Mouse (Mus musculus) cortical plate, adult 2 months (tissue): ENCODE measurements around the gene Crhr2. TPM values are rescaled to one million over a fixed set of nuclear protein-coding genes. Genes with fewer than 3 reads are reported as not detected.

Experiments
- H3K27ac ChIP-seq: fragments of 200-500 bp; 2 replicates; pipeline ENCODE4 v1.5.1; 2012; ENCODE audit warnings: low read length, control low read depth, inconsistent platforms; ENCODE audit not compliant: insufficient read depth
- H3K4me1 ChIP-seq: fragments of 200-500 bp; 2 replicates; pipeline ENCODE4 v1.6.1; 2011; ENCODE audit warnings: low read length; ENCODE audit not compliant: control insufficient read depth, insufficient read depth
- H3K4me3 ChIP-seq: fragments of 200-500 bp; 2 replicates; pipeline ENCODE4 v1.5.1; 2011; ENCODE audit warnings: mild to moderate bottlenecking, low read length, control low read depth; ENCODE audit not compliant: insufficient read depth
- CTCF ChIP-seq: fragments of 200-500 bp; IDR thresholded peaks from 2 replicates; pipeline ENCODE4 v1.5.1; 2011; ENCODE audit warnings: mild to moderate bottlenecking, control low read depth, low read length; ENCODE audit not compliant: insufficient read depth; ENCODE audit errors: extremely low read depth
- POLR2A ChIP-seq: fragments of 200-500 bp; IDR thresholded peaks from 2 replicates; pipeline ENCODE4 v1.6.1; 2011; ENCODE audit warnings: mild to moderate bottlenecking, low read length, control low read depth; ENCODE audit not compliant: insufficient read depth; ENCODE audit errors: extremely low read depth
- polyA plus RNA-seq: library from polyadenylated mRNA; depleted of rRNA; stranded (reverse); fragments of >200 nt; gene quantifications from 2 replicates; pipeline ENCODE4 v1.2.3, GENCODE M21; 2012

The Crhr2 gene
- polyA plus RNA-seq, 1 experiment: 2.0 TPM

GRCm38 (mm10) chr6:55087355-55087754, 45.5 kb downstream of the Crhr2 start:
- Histone ChIP-seq H3K27ac (no peak overlapping the region), H3K4me1 (no peaks in the 10 kb centered on the region; the same call in 1 of the 2 replicates), H3K4me3 (no peak overlapping the region)
- TF ChIP-seq CTCF (no peak), POLR2A (no peak)

GRCm38 (mm10) chr6:55082261-55083051, 50.4 kb downstream of the Crhr2 start:
- no peak overlapping the region for H3K4me3 ChIP-seq
- TF ChIP-seq POLR2A (no peak), CTCF (no peak)
- no peak overlapping the region for H3K27ac ChIP-seq
- H3K4me1 ChIP-seq: no peaks in the 10 kb centered on the region; the same call in 1 of the 2 replicates

- TF ChIP-seq CTCF: no peak
- no peak for TF ChIP-seq POLR2A
- H3K4me1 ChIP-seq: peaks cover under 1% of the 10 kb centered on the region; the same call in 1 of the 2 replicates
These were observed 51.4 kb downstream of the Crhr2 start for GRCm38 (mm10) chr6:55081379-55081778.

GRCm38 (mm10) chr6:55076561-55077255, 56.1 kb downstream of the Crhr2 start:
- TF ChIP-seq POLR2A (no peak), CTCF (no peak)
- H3K4me1 ChIP-seq: peaks cover 2% of the 10 kb centered on the region; the same call in 1 of the 2 replicates
- H3K27ac ChIP-seq: no peak overlapping the region
- no peak overlapping the region for H3K4me3 ChIP-seq

More at GRCm38 (mm10) chr6:55081379-55081778, 51.4 kb downstream of the Crhr2 start:
- Histone ChIP-seq H3K27ac (no peak overlapping the region), H3K4me3 (no peak overlapping the region)

GRCm38 (mm10) chr6:55065903-55066302, 66.9 kb downstream of the Crhr2 start:
- H3K4me3 ChIP-seq: no peak overlapping the region
- H3K4me1 ChIP-seq: peaks cover 3% of the 10 kb centered on the region
- no peak overlapping the region for H3K27ac ChIP-seq
- TF ChIP-seq CTCF (no peak), POLR2A (no peak)

GRCm38 (mm10) chr6:55064477-55064827, 68.4 kb downstream of the Crhr2 start:
- H3K4me1 ChIP-seq: peaks cover 3% of the 10 kb centered on the region
- no peak overlapping the region for H3K27ac ChIP-seq
- H3K4me3 ChIP-seq: no peak overlapping the region
- no peak for TF ChIP-seq CTCF
- no peak for TF ChIP-seq POLR2A

GRCm38 (mm10) chr6:55063793-55064476, 68.9 kb downstream of the Crhr2 start:
- H3K27ac ChIP-seq: no peak overlapping the region; the same call in 1 of the 2 replicates
- TF ChIP-seq POLR2A (no peak), CTCF (no peak)
- H3K4me3 ChIP-seq: no peak overlapping the region
- H3K4me1 ChIP-seq: peaks cover 3% of the 10 kb centered on the region

GRCm38 (mm10) chr6:55062200-55062599, 70.6 kb downstream of the Crhr2 start:
- Histone ChIP-seq H3K27ac (no peak overlapping the region), H3K4me3 (no peak overlapping the region), H3K4me1 (peaks cover 3% of the 10 kb centered on the region)
- TF ChIP-seq CTCF (no peak), POLR2A (no peak)

- H3K4me1 ChIP-seq: peaks cover 3% of the 10 kb centered on the region
- no peak overlapping the region for H3K27ac ChIP-seq
- no peak overlapping the region for H3K4me3 ChIP-seq
- TF ChIP-seq CTCF: no peak
- no peak for TF ChIP-seq POLR2A
These were observed 71.5 kb downstream of the Crhr2 start for GRCm38 (mm10) chr6:55061328-55061727.
